Mouse (Mus musculus): ENCODE data around the gene Ccdc162.
A peak's percentile ranks its signal among the peaks of the same experiment; 100 is the strongest.

Gene Ccdc162

GRCm38 (mm10) chr10:41542057-41542456 lies 174.4 kb downstream of the Ccdc162 start:
- no peak for DNase-seq (ENCODE audit: extremely low spot score, low spot score)

GRCm38 (mm10) chr10:41538986-41539385 lies 177.4 kb downstream of the Ccdc162 start:
- DNase-seq (ENCODE audit: extremely low spot score, low spot score), result no peak

- no peak for DNase-seq (ENCODE audit: extremely low spot score, low spot score)
Observed at GRCm38 (mm10) chr10:41537983-41538330, 178.5 kb downstream of the Ccdc162 start.

- no peak for DNase-seq (ENCODE audit: extremely low spot score, low spot score)
Observed at GRCm38 (mm10) chr10:41537226-41537982, 179.0 kb downstream of the Ccdc162 start.

- DNase-seq (ENCODE audit: extremely low spot score, low spot score), result no peak
Observed at GRCm38 (mm10) chr10:41536714-41537113, 179.7 kb downstream of the Ccdc162 start.

GRCm38 (mm10) chr10:41535991-41536390 lies 180.4 kb downstream of the Ccdc162 start:
- DNase-seq (ENCODE audit: extremely low spot score, low spot score), result no peak

GRCm38 (mm10) chr10:41529972-41530371 lies 186.5 kb downstream of the Ccdc162 start:
- DNase-seq (ENCODE audit: extremely low spot score, low spot score), result no peak

GRCm38 (mm10) chr10:41525696-41526095 lies 190.7 kb downstream of the Ccdc162 start:
- DNase-seq (ENCODE audit: extremely low spot score, low spot score), result no peak

- no peak for DNase-seq (ENCODE audit: extremely low spot score, low spot score)
Observed at GRCm38 (mm10) chr10:41523386-41523785, 193.0 kb downstream of the Ccdc162 start.

GRCm38 (mm10) chr10:41520410-41520673 lies 196.1 kb downstream of the Ccdc162 start:
- DNase-seq (ENCODE audit: extremely low spot score, low spot score), result no peak

- no peak for DNase-seq (ENCODE audit: extremely low spot score, low spot score)
Observed at GRCm38 (mm10) chr10:41519640-41520409, 196.6 kb downstream of the Ccdc162 start.

- DNase-seq (ENCODE audit: extremely low spot score, low spot score), result peak; percentile 93
Observed at GRCm38 (mm10) chr10:41518981-41519618, 197.3 kb downstream of the Ccdc162 start, which contains the start of gene Cd164. TSS of gene Cd164 (plus strand) at chr10:41519414.

GRCm38 (mm10) chr10:41518508-41518980 lies 197.9 kb downstream of the Ccdc162 start:
- peak; percentile 82 for DNase-seq (ENCODE audit: extremely low spot score, low spot score)

GRCm38 (mm10) chr10:41514921-41515320 lies 201.5 kb downstream of the Ccdc162 start:
- DNase-seq (ENCODE audit: extremely low spot score, low spot score), result no peak

- no peak for DNase-seq (ENCODE audit: extremely low spot score, low spot score)
Observed at GRCm38 (mm10) chr10:41514301-41514700, 202.1 kb downstream of the Ccdc162 start.

GRCm38 (mm10) chr10:41509160-41509559 lies 207.3 kb downstream of the Ccdc162 start:
- DNase-seq (ENCODE audit: extremely low spot score, low spot score), result peak; percentile 20

GRCm38 (mm10) chr10:41505446-41505845 lies 211.0 kb downstream of the Ccdc162 start:
- DNase-seq (ENCODE audit: extremely low spot score, low spot score), result peak; percentile 48

GRCm38 (mm10) chr10:41504996-41505395 lies 211.4 kb downstream of the Ccdc162 start:
- DNase-seq (ENCODE audit: extremely low spot score, low spot score), result no peak

GRCm38 (mm10) chr10:41500941-41501340 lies 215.5 kb downstream of the Ccdc162 start:
- no peak for DNase-seq (ENCODE audit: extremely low spot score, low spot score)

GRCm38 (mm10) chr10:41491111-41491510 lies 225.3 kb downstream of the Ccdc162 start:
- DNase-seq (ENCODE audit: extremely low spot score, low spot score), result peak; percentile 18

- DNase-seq (ENCODE audit: extremely low spot score, low spot score), result no peak
Observed at GRCm38 (mm10) chr10:41490518-41490873, 225.9 kb downstream of the Ccdc162 start.
